Mouse (Mus musculus): ENCODE measurements around the gene Kdm4b. TPM values are rescaled to one million over a fixed set of nuclear protein-coding genes. Genes with fewer than 3 reads are reported as not detected.

The Kdm4b gene
- 63.7 and 75.3 TPM in 2 replicates for polyA plus RNA-seq (2015; fragmentation: Nextera tagmentation; extraction: Ambion mirVana)

- Histone ChIP-seq H3K27ac (ENCODE audit: low read length) (peak within 1 kb of the TSS; percentile 96), H3K9ac (ENCODE audit: low read depth, low read length) (peak within 1 kb of the TSS; percentile 95), H3K4me3 (ENCODE audit: low read depth, low read length) (peak within 1 kb of the TSS; percentile 90), H3K4me1 (ENCODE audit: control insufficient read depth, insufficient read depth, low read length) (peaks cover 28% of the 10 kb centered on the region), H3K36me3 (ENCODE audit: control insufficient read depth, insufficient read depth, low read length) (no peaks in the 10 kb centered on the region), H3K4me2 (ENCODE audit: low read length) (peak within 1 kb of the TSS; percentile 76), H3K27me3 (ENCODE audit: control insufficient read depth, insufficient read depth, low read depth, low read length) (no peaks in the 10 kb centered on the region), H3K9me3 (replicated peaks; ENCODE audit: control insufficient read depth, low read length, poor library complexity, severe bottlenecking) (no peaks in the 10 kb centered on the region)
- peak; percentile 100 for ATAC-seq
- WGBS = under 1% methylated on average over 50 of the region's 57 CpGs
These were observed at the start of gene Kdm4b for GRCm38 (mm10) chr17:56325450-56326152. TSS of gene Kdm4b (plus strand) at chr17:56326062.

- peaks cover 9% of the 10 kb centered on the region for H3K4me1 ChIP-seq (ENCODE audit: control insufficient read depth, insufficient read depth, low read length)
- H3K9me3 ChIP-seq (replicated peaks; ENCODE audit: control insufficient read depth, low read length, poor library complexity, severe bottlenecking) = no peaks in the 10 kb centered on the region
- peak within 1 kb of the TSS; percentile 45 for H3K4me3 ChIP-seq (ENCODE audit: low read depth, low read length)
- H3K9ac ChIP-seq (ENCODE audit: low read depth, low read length) = peak within 1 kb of the TSS; percentile 68
- H3K36me3 ChIP-seq (ENCODE audit: control insufficient read depth, insufficient read depth, low read length) = no peaks in the 10 kb centered on the region
- peak within 1 kb of the TSS; percentile 28; the same call in 1 of the 2 replicates for H3K27ac ChIP-seq (ENCODE audit: low read length)
- no peaks in the 10 kb centered on the region for H3K27me3 ChIP-seq (ENCODE audit: control insufficient read depth, insufficient read depth, low read depth, low read length)
- 8% methylated on average over 19 of the region's 21 CpGs for WGBS
- peak; percentile 71 for ATAC-seq
- peak within 1 kb of the TSS; percentile 88 for H3K4me2 ChIP-seq (ENCODE audit: low read length)
These were observed 49.0 kb upstream of the Kdm4b start, which contains the start of gene Ticam1 for GRCm38 (mm10) chr17:56276643-56277566. TSS of gene Ticam1 (minus strand) at chr17:56276786.

GRCm38 (mm10) chr17:56277567-56277893 lies 48.3 kb upstream of the Kdm4b start:
- H3K27ac ChIP-seq (ENCODE audit: low read length) = no peak overlapping the region
- 45% methylated on average over 2 of the region's 2 CpGs for WGBS
- no peak overlapping the region for H3K4me2 ChIP-seq (ENCODE audit: low read length)
- no peaks in the 10 kb centered on the region for H3K36me3 ChIP-seq (ENCODE audit: control insufficient read depth, insufficient read depth, low read length)
- H3K9ac ChIP-seq (ENCODE audit: low read depth, low read length) = no peak overlapping the region
- ATAC-seq = no peak
- peaks cover 9% of the 10 kb centered on the region for H3K4me1 ChIP-seq (ENCODE audit: control insufficient read depth, insufficient read depth, low read length)
- no peaks in the 10 kb centered on the region for H3K27me3 ChIP-seq (ENCODE audit: control insufficient read depth, insufficient read depth, low read depth, low read length)
- H3K4me3 ChIP-seq (ENCODE audit: low read depth, low read length) = no peak overlapping the region
- no peaks in the 10 kb centered on the region for H3K9me3 ChIP-seq (replicated peaks; ENCODE audit: control insufficient read depth, low read length, poor library complexity, severe bottlenecking)

- WGBS = 92% methylated on average over 5 of the region's 5 CpGs
- no peaks in the 10 kb centered on the region for H3K36me3 ChIP-seq (ENCODE audit: control insufficient read depth, insufficient read depth, low read length)
- no peak overlapping the region for H3K9ac ChIP-seq (ENCODE audit: low read depth, low read length)
- no peak for ATAC-seq
- H3K27ac ChIP-seq (ENCODE audit: low read length) = no peak overlapping the region
- no peak overlapping the region for H3K4me3 ChIP-seq (ENCODE audit: low read depth, low read length)
- H3K9me3 ChIP-seq (replicated peaks; ENCODE audit: control insufficient read depth, low read length, poor library complexity, severe bottlenecking) = no peaks in the 10 kb centered on the region
- no peaks in the 10 kb centered on the region for H3K27me3 ChIP-seq (ENCODE audit: control insufficient read depth, insufficient read depth, low read depth, low read length)
- peaks cover 9% of the 10 kb centered on the region for H3K4me1 ChIP-seq (ENCODE audit: control insufficient read depth, insufficient read depth, low read length)
- H3K4me2 ChIP-seq (ENCODE audit: low read length) = no peak overlapping the region
These were observed 47.5 kb upstream of the Kdm4b start for GRCm38 (mm10) chr17:56278340-56278739.

- no peak overlapping the region for H3K9ac ChIP-seq (ENCODE audit: low read depth, low read length)
These were observed 46.2 kb upstream of the Kdm4b start for GRCm38 (mm10) chr17:56279481-56280155.

GRCm38 (mm10) chr17:56281193-56281592 lies 44.7 kb upstream of the Kdm4b start:
- ATAC-seq = no peak
- H3K9ac ChIP-seq (ENCODE audit: low read depth, low read length) = no peak overlapping the region
- 94% methylated on average over 12 of the region's 12 CpGs for WGBS
- no peaks in the 10 kb centered on the region for H3K27me3 ChIP-seq (ENCODE audit: control insufficient read depth, insufficient read depth, low read depth, low read length)
- peaks cover 7% of the 10 kb centered on the region for H3K4me1 ChIP-seq (ENCODE audit: control insufficient read depth, insufficient read depth, low read length)
- H3K27ac ChIP-seq (ENCODE audit: low read length) = no peak overlapping the region
- no peaks in the 10 kb centered on the region for H3K36me3 ChIP-seq (ENCODE audit: control insufficient read depth, insufficient read depth, low read length)
- H3K9me3 ChIP-seq (replicated peaks; ENCODE audit: control insufficient read depth, low read length, poor library complexity, severe bottlenecking) = no peaks in the 10 kb centered on the region
- no peak overlapping the region for H3K4me2 ChIP-seq (ENCODE audit: low read length)
- no peak overlapping the region for H3K4me3 ChIP-seq (ENCODE audit: low read depth, low read length)

More at GRCm38 (mm10) chr17:56279481-56280155, 46.2 kb upstream of the Kdm4b start:
- Histone ChIP-seq H3K27me3 (ENCODE audit: control insufficient read depth, insufficient read depth, low read depth, low read length) (no peaks in the 10 kb centered on the region), H3K27ac (ENCODE audit: low read length) (no peak overlapping the region), H3K4me2 (ENCODE audit: low read length) (no peak overlapping the region), H3K36me3 (ENCODE audit: control insufficient read depth, insufficient read depth, low read length) (no peaks in the 10 kb centered on the region), H3K9me3 (replicated peaks; ENCODE audit: control insufficient read depth, low read length, poor library complexity, severe bottlenecking) (no peaks in the 10 kb centered on the region), H3K4me3 (ENCODE audit: low read depth, low read length) (no peak overlapping the region), H3K4me1 (ENCODE audit: control insufficient read depth, insufficient read depth, low read length) (peaks cover 9% of the 10 kb centered on the region)
- ATAC-seq = no peak
- 91% methylated on average over 12 of the region's 12 CpGs for WGBS

- Histone ChIP-seq H3K36me3 (ENCODE audit: control insufficient read depth, insufficient read depth, low read length) (no peaks in the 10 kb centered on the region), H3K9me3 (replicated peaks; ENCODE audit: control insufficient read depth, low read length, poor library complexity, severe bottlenecking) (no peaks in the 10 kb centered on the region), H3K4me3 (ENCODE audit: low read depth, low read length) (no peak overlapping the region), H3K9ac (ENCODE audit: low read depth, low read length) (no peak overlapping the region), H3K27me3 (ENCODE audit: control insufficient read depth, insufficient read depth, low read depth, low read length) (no peaks in the 10 kb centered on the region), H3K27ac (ENCODE audit: low read length) (no peak overlapping the region), H3K4me2 (ENCODE audit: low read length) (no peak overlapping the region), H3K4me1 (ENCODE audit: control insufficient read depth, insufficient read depth, low read length) (no peaks in the 10 kb centered on the region)
- ATAC-seq = no peak
- WGBS = 84% methylated on average over 4 of the region's 4 CpGs
These were observed 43.1 kb upstream of the Kdm4b start for GRCm38 (mm10) chr17:56282802-56283201.

- H3K36me3 ChIP-seq (ENCODE audit: control insufficient read depth, insufficient read depth, low read length) = no peaks in the 10 kb centered on the region
- no peak for ATAC-seq
- no peaks in the 10 kb centered on the region for H3K9me3 ChIP-seq (replicated peaks; ENCODE audit: control insufficient read depth, low read length, poor library complexity, severe bottlenecking)
- no peak overlapping the region for H3K4me2 ChIP-seq (ENCODE audit: low read length)
- no peaks in the 10 kb centered on the region for H3K4me1 ChIP-seq (ENCODE audit: control insufficient read depth, insufficient read depth, low read length)
- H3K4me3 ChIP-seq (ENCODE audit: low read depth, low read length) = no peak overlapping the region
- no peak overlapping the region for H3K27ac ChIP-seq (ENCODE audit: low read length)
- no peak overlapping the region for H3K9ac ChIP-seq (ENCODE audit: low read depth, low read length)
- 97% methylated on average over 8 of the region's 8 CpGs for WGBS
- H3K27me3 ChIP-seq (ENCODE audit: control insufficient read depth, insufficient read depth, low read depth, low read length) = no peaks in the 10 kb centered on the region
These were observed 42.5 kb upstream of the Kdm4b start for GRCm38 (mm10) chr17:56283316-56283715.

Measured in midbrain, embryonic 16.5 days (tissue).